Mouse (Mus musculus): ENCODE results near the gene Gm3696. TPM values are rescaled to one million over a fixed set of nuclear protein-coding genes. Genes with fewer than 3 reads are reported as not detected.
"Not testable (repeated sequence)": the region's sequence is repeated elsewhere in the genome, so short reads cannot be mapped to it uniquely, and the experiment has no call there.

Gene Gm3696
- total RNA-seq (2021), result 1 to 10 TPM in 1 of 2 experiments, under 1 TPM in 1; 0.89 to 2.3 TPM
- long read RNA-seq, experiment 1, partial matches to known transcripts, result 0 of 1 reads
- long read RNA-seq, experiment 1, other reads (novel, unspliced or antisense), result 1 of 1 reads
- long read RNA-seq, experiment 2, partial matches to known transcripts, result 0 of 1 reads
- long read RNA-seq, experiment 2, other reads (novel, unspliced or antisense), result 1 of 1 reads

- not testable (repeated sequence) for DNase-seq
These were observed at the start of gene Gm3696 for GRCm38 (mm10) chr14:7100521-7100920. Gene Gm3696, minus strand, starts transcription at chr14:7100621.

GRCm38 (mm10) chr14:7125312-7125711 is 24.9 kb upstream of the Gm3696 start, which contains the start of gene Gm6676:
Gene Gm6676, minus strand, starts transcription at chr14:7125412.
- DNase-seq, result not testable (repeated sequence)

- peak; percentile 2 for DNase-seq
These were observed 4.8 kb upstream of the Gm3696 start for GRCm38 (mm10) chr14:7105124-7105802.

- not testable (repeated sequence) for DNase-seq
These were observed 55.6 kb downstream of the Gm3696 start, which contains the start of gene Gm3685 for GRCm38 (mm10) chr14:7044870-7045269. Gene Gm3685, minus strand, starts transcription at chr14:7044970.

Other genes with a start within 250 kb of the Gm3696 start
- gene Gm3667, start 210.7 kb downstream of the Gm3696 start, total RNA-seq (2021), result 1 to 10 TPM; 1.0 to 1.7 TPM
- not detected for gene Gm6356, start 126.8 kb downstream of the Gm3696 start, total RNA-seq (2021)
- gene Gm10406, start 73.2 kb downstream of the Gm3696 start, total RNA-seq (2021), result under 1 TPM in 1 of 2 experiments, not detected in 1; 0.31 TPM
- gene Gm3685, start 55.7 kb downstream of the Gm3696 start, total RNA-seq (2021), result not detected
- gene Gm6676, start 24.8 kb upstream of the Gm3696 start, total RNA-seq (2021), result not detected
- gene Gm3512, start 73.9 kb upstream of the Gm3696 start, total RNA-seq (2021), result under 1 TPM; 0.19 to 0.59 TPM
- not detected for gene Gm16434, start 93.9 kb upstream of the Gm3696 start, total RNA-seq (2021)
- gene Gm3727, start 164.1 kb upstream of the Gm3696 start, total RNA-seq (2021), result not detected
- under 1 TPM; 0.12 to 0.20 TPM for gene Gm3739, start 214.4 kb upstream of the Gm3696 start, total RNA-seq (2021)
- not detected for gene Gm5797, start 231.8 kb upstream of the Gm3696 start, total RNA-seq (2021)

Measured in gastrocnemius, postnatal 10 days (tissue).